Mouse (Mus musculus) layer of hippocampus, adult 2 months (tissue): Measurements from ENCODE around the gene Oxct2a. TPM values are rescaled to one million over a fixed set of nuclear protein-coding genes. Genes with fewer than 3 reads are reported as not detected.

ENCODE experiments used
- DNase-seq, 2 experiments: peaks; one replicate each; pipeline ENCODE4 v3.0.0; 2022; ENCODE audit warnings: low spot score in 2 of 2
- H3K27ac ChIP-seq: fragments of 200-600 bp; 2 replicates; pipeline ENCODE4 v1.8.1; 2022
- H3K4me3 ChIP-seq: fragments of 200-600 bp; 2 replicates; pipeline ENCODE4 v1.8.1; 2022; ENCODE audit warnings: mild to moderate bottlenecking
- CTCF ChIP-seq: fragments of 200-600 bp; conservative IDR thresholded peaks from 2 replicates; pipeline ENCODE4 v1.8.1; 2022; ENCODE audit warnings: antibody characterized with exemption, mild to moderate bottlenecking, moderate library complexity
- total RNA-seq, 2 experiments: library from RNA; stranded (reverse); gene quantifications; 2 replicates each; pipeline ENCODE4 v1.2.3; 2021

The Oxct2a gene
- total RNA-seq, 2 experiments from 2014 or later: not detected

- peak; percentile 77 to 89 for DNase-seq
- peak; percentile 97 for TF ChIP-seq CTCF
- peak overlapping the region; percentile 64 for H3K4me3 ChIP-seq
- H3K27ac ChIP-seq: peak overlapping the region; percentile 89
Measured at GRCm38 (mm10) chr4:123282500-123282899, 40.9 kb downstream of the Oxct2a start.

DNA sequence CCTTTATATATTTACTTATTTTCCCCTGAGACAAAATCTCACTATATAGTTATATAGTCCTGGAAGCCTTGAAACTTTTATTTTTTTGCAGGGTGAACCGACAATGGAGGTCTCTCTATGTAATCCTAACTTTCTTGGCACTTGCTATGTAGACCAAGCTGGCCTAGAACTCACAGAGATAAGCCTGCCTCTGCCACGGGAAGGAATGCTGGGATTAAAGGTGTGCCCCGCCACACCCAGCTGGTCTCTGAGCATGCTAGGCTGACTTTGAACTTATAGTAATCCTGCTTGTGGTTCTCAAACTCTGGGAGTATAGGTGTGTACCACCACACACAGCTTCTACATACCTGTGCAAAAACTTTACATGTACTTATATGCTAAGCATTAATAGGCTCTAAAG lies 43.3 kb downstream of the Oxct2a start:
- no peak overlapping the region for H3K27ac ChIP-seq
- H3K4me3 ChIP-seq: no peak overlapping the region
- DNase-seq: no peak
- TF ChIP-seq CTCF: no peak

Other genes with a start within 250 kb of the Oxct2a start
- gene Bmp8b, start 218.5 kb downstream of the Oxct2a start, total RNA-seq: under 1 TPM; 0.20 to 0.29 TPM
- gene Oxct2b, start 207.4 kb downstream of the Oxct2a start, total RNA-seq: not detected
- gene Ppie, start 183.7 kb downstream of the Oxct2a start, total RNA-seq: 10 to 100 TPM; 21.5 to 21.9 TPM
- 100 to 1,000 TPM; 493 to 508 TPM for gene Hpcal4, start 140.4 kb downstream of the Oxct2a start, total RNA-seq
- 10 to 100 TPM; 14.5 to 15.2 TPM for gene Nt5c1a, start 122.1 kb downstream of the Oxct2a start, total RNA-seq
- 1 to 10 TPM; 3.1 to 3.3 TPM for gene Heyl, start 90.1 kb downstream of the Oxct2a start, total RNA-seq
- 10 to 100 TPM; 45.9 to 47.6 TPM for gene Pabpc4, start 61.3 kb downstream of the Oxct2a start, total RNA-seq
- gene Bmp8a, start 19.6 kb upstream of the Oxct2a start, total RNA-seq: under 1 TPM in 1 of 2 experiments, not detected in 1; 0.15 TPM